Mouse (Mus musculus) myocyte (in vitro differentiated cells): ENCODE measurements at regions not wholly inside any gene's neighbourhood (a gene's known extent, or its start where the extent isn't known, plus 50 kb on each side); places are given as distances from the start of the nearest gene placed in this dataset.
A peak's percentile ranks its signal among the peaks of the same experiment; 100 is the strongest.

Experiments used
- H3K27me3 ChIP-seq: one replicate; pipeline ENCODE4 v1.6.1; 2011; ENCODE audit not compliant: control insufficient read depth, insufficient read depth, insufficient read length
- H3K36me3 ChIP-seq: one replicate; pipeline ENCODE4 v1.6.1; 2011; ENCODE audit not compliant: control insufficient read depth, insufficient read depth
- H3K4me2 ChIP-seq: one replicate; pipeline ENCODE4 v1.6.1; 2011; ENCODE audit warnings: low read depth, control low read depth
- H3K4me3 ChIP-seq: one replicate; pipeline ENCODE4 v1.5.1; 2011; ENCODE audit warnings: mild to moderate bottlenecking, control low read depth, moderate library complexity
- H3K79me2 ChIP-seq: one replicate; pipeline ENCODE4 v1.6.1; 2011; ENCODE audit not compliant: control insufficient read depth, insufficient read depth
- H3ac ChIP-seq: one replicate; pipeline ENCODE4 v1.6.1; 2011; ENCODE audit not compliant: control insufficient read depth, insufficient read length
- CEBPB ChIP-seq: IDR thresholded peaks from 2 replicates; pipeline ENCODE4 v1.6.1; 2011; ENCODE audit warnings: mild to moderate bottlenecking, moderate library complexity; ENCODE audit not compliant: poor library complexity, insufficient read depth, severe bottlenecking
- E2F4 ChIP-seq: IDR thresholded peaks from one replicate; pipeline ENCODE4 v1.6.1; 2011; ENCODE audit warnings: mild to moderate bottlenecking, control low read depth, moderate library complexity; ENCODE audit not compliant: insufficient read depth
- MAX ChIP-seq: IDR thresholded peaks from one replicate; pipeline ENCODE4 v1.6.1; 2011; ENCODE audit warnings: low read depth, mild to moderate bottlenecking, control low read depth
- MYOD1 ChIP-seq, 3 experiments: IDR thresholded peaks; one replicate each; pipeline ENCODE4 v1.6.1; 2011; ENCODE audit warnings: control low read depth in 2 of 3, low read depth in 2 of 3, mild to moderate bottlenecking in 2 of 3, moderate library complexity in 1 of 3; ENCODE audit not compliant: insufficient read length in 2 of 3, control insufficient read depth in 1 of 3
- MYOG ChIP-seq, 3 experiments: IDR thresholded peaks; one replicate each; pipeline ENCODE4 v1.6.1; 2011; ENCODE audit warnings: control low read depth in 2 of 3, low read depth in 2 of 3, mild to moderate bottlenecking in 2 of 3; ENCODE audit not compliant: insufficient read length in 2 of 3, control insufficient read depth in 1 of 3, insufficient read depth in 1 of 3
- POLR2A ChIP-seq: IDR thresholded peaks from one replicate; pipeline ENCODE4 v1.6.1; 2011; ENCODE audit warnings: low read depth, mild to moderate bottlenecking, control low read depth, moderate library complexity; ENCODE audit not compliant: insufficient read length
- POLR2AphosphoS2 ChIP-seq: IDR thresholded peaks from one replicate; pipeline ENCODE4 v1.6.1; 2011; ENCODE audit warnings: low read depth, control low read depth; ENCODE audit not compliant: insufficient read length
- REST ChIP-seq: IDR thresholded peaks from one replicate; pipeline ENCODE4 v1.6.1; 2011; ENCODE audit warnings: mild to moderate bottlenecking, control low read depth, moderate library complexity; ENCODE audit not compliant: insufficient read depth, insufficient read length
- SRF ChIP-seq: IDR thresholded peaks from one replicate; pipeline ENCODE4 v1.6.1; 2011; ENCODE audit warnings: low read depth; ENCODE audit not compliant: control insufficient read depth, insufficient read length
- TCF12 ChIP-seq: IDR thresholded peaks from one replicate; pipeline ENCODE4 v1.6.1; 2011; ENCODE audit warnings: mild to moderate bottlenecking, control low read depth; ENCODE audit not compliant: poor library complexity, insufficient read depth, severe bottlenecking
- TCF3 ChIP-seq: IDR thresholded peaks from one replicate; pipeline ENCODE4 v1.6.1; 2011; ENCODE audit warnings: low read depth, control low read depth; ENCODE audit not compliant: insufficient read length
- USF1 ChIP-seq: IDR thresholded peaks from one replicate; pipeline ENCODE4 v1.6.1; 2011; ENCODE audit warnings: low read depth, mild to moderate bottlenecking, control low read depth, moderate library complexity

DNA sequence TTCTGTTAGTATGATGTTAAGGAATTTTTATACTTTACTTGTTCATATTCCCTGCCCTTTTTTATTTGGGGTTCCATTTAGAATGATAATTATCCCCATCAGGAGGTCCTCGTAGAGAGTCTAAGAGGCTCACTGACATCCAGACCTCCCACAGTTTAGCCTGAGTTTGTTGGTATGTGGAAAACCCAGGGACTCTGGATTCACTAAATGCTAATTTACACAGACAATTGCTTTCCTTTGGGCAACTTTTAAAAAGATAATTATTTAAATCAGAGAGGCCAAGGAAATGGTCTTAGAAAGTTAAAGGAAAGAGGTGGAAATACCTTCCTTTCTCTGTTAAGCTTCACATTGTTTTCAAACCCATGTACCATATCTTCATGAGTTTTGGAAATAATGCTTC is 312.7 kb upstream of the Xrcc4 start:
- H3K27me3 ChIP-seq = no peaks in the 10 kb centered on the region
- no peak overlapping the region for H3K4me3 ChIP-seq
- H3K79me2 ChIP-seq = no peaks in the 10 kb centered on the region
- H3K4me2 ChIP-seq = no peak overlapping the region
- no peaks in the 10 kb centered on the region for H3K36me3 ChIP-seq
- no peak overlapping the region for H3ac ChIP-seq
- TF ChIP-seq SRF = no peak
- TF ChIP-seq MYOG (IDR thresholded peaks at IDR 0.05; ENCODE audit: control insufficient read depth in 1 of 3, insufficient read depth in 1 of 3, insufficient read length in 2 of 3, low read depth in 2 of 3) = no peak
- no peak for TF ChIP-seq TCF12
- TF ChIP-seq POLR2A = no peak
- no peak for TF ChIP-seq MYOD1 (IDR thresholded peaks at IDR 0.05; ENCODE audit: control insufficient read depth in 1 of 3, insufficient read length in 2 of 3, low read depth in 2 of 3)
- no peak for TF ChIP-seq TCF3
- TF ChIP-seq MAX = no peak
- TF ChIP-seq POLR2AphosphoS2 = no peak
- no peak for TF ChIP-seq USF1
- no peak for TF ChIP-seq REST
- no peak for TF ChIP-seq E2F4
- no peak for TF ChIP-seq CEBPB

DNA sequence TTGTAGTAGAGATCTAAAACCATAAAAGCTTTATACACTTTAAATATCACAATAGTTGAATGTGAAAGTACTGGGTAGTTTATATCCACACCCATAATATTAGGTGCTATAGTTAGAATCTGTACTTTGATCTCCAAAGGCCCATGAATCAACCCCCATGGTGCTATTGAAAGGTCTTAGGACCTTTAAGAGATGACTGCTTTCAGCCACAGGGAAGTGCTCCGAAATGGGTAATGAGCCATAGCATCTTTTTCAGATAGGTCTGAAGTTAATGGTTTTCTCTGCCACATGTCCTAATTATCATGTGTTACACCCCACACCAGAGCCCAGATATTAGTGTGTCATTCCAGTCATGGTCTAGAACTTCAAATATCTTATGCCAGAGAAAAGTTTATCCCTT is 312.1 kb upstream of the Xrcc4 start:
- H3K27me3 ChIP-seq = no peaks in the 10 kb centered on the region
- no peak overlapping the region for H3K4me2 ChIP-seq
- H3K4me3 ChIP-seq = no peak overlapping the region
- H3K79me2 ChIP-seq = no peaks in the 10 kb centered on the region
- H3ac ChIP-seq = no peak overlapping the region
- no peaks in the 10 kb centered on the region for H3K36me3 ChIP-seq
- no peak for TF ChIP-seq MYOD1 (IDR thresholded peaks at IDR 0.05; ENCODE audit: control insufficient read depth in 1 of 3, insufficient read length in 2 of 3, low read depth in 2 of 3)
- TF ChIP-seq MYOG (IDR thresholded peaks at IDR 0.05; ENCODE audit: control insufficient read depth in 1 of 3, insufficient read depth in 1 of 3, insufficient read length in 2 of 3, low read depth in 2 of 3) = no peak
- TF ChIP-seq TCF3 = no peak
- TF ChIP-seq MAX = no peak
- no peak for TF ChIP-seq POLR2A
- no peak for TF ChIP-seq CEBPB
- TF ChIP-seq USF1 = no peak
- TF ChIP-seq E2F4 = no peak
- no peak for TF ChIP-seq REST
- no peak for TF ChIP-seq TCF12

DNA sequence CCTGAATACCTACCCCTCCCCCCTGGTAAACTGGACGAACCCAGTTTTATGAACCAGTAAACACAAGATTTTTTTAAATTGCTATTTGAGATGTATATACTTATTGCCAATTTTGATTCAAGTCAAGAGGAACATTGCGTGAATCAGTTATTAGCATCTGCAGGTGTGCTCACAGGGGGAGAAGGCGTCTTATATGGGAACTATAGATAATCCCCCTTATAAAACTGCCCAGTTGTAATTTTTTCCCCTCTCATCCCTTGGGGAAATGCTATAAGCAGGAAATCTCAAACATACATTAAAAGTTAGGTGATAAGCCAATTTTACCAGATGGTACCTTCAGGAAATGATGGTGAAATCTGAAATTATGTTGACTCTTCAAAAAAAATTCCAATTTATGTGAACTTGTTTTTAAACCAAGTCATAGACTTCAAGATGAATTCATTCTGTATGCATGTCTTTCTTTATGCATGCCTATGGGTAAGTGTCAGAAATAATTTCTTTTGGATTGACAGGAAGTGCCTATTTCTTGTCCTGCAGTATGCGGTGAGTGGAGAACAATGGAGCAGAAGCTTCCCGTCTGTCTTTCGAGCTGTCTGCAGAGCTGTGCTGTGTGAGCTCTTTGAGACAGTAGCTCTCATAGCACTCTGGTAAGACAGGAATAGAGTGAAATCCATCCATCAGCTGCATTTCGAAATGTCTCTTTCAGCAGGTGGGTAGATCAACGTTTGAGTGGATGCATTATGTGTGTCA is 306.0 kb upstream of the Xrcc4 start:
- H3K27me3 ChIP-seq = no peaks in the 10 kb centered on the region
- no peak for TF ChIP-seq TCF3
- TF ChIP-seq REST = no peak
- no peak for TF ChIP-seq POLR2AphosphoS2
- no peak for TF ChIP-seq USF1
- no peak for TF ChIP-seq MYOG (IDR thresholded peaks at IDR 0.05; ENCODE audit: control insufficient read depth in 1 of 3, insufficient read depth in 1 of 3, insufficient read length in 2 of 3, low read depth in 2 of 3)
- TF ChIP-seq POLR2A = no peak
- no peak for TF ChIP-seq SRF
- no peak for TF ChIP-seq E2F4
- TF ChIP-seq CEBPB = no peak
- TF ChIP-seq MAX = no peak
- TF ChIP-seq MYOD1 (IDR thresholded peaks at IDR 0.05; ENCODE audit: control insufficient read depth in 1 of 3, insufficient read length in 2 of 3, low read depth in 2 of 3) = no peak
- no peaks in the 10 kb centered on the region for H3K36me3 ChIP-seq
- H3K4me3 ChIP-seq = no peak overlapping the region
- H3K4me2 ChIP-seq = no peak overlapping the region
- H3K79me2 ChIP-seq = no peaks in the 10 kb centered on the region
- no peak overlapping the region for H3ac ChIP-seq

DNA sequence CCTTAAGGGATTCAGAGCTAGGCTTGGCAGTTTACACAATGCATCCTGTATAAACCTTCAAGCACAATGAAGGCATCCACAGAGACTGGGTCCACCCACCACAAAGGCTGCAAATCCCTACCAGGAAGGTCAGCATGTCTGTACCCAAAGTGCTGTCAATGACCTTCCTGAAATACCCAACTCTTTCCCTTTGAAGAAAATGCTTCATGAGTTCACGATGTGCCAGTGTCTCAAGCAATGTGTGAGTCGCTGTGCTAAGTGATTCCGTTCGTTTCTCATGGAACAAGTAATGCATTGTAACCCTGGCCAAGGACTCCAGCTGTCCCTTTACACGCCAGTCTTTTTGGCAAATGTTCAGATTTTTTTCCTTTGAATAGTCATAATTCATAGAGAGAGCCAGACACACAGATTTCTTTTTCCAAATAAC is 305.4 kb upstream of the Xrcc4 start:
- H3K79me2 ChIP-seq = no peaks in the 10 kb centered on the region
- H3K36me3 ChIP-seq = no peaks in the 10 kb centered on the region
- no peak overlapping the region for H3ac ChIP-seq
- TF ChIP-seq TCF3 (no peak), TCF12 (peak; percentile 0), USF1 (no peak), REST (no peak), MYOD1 (IDR thresholded peaks at IDR 0.05; ENCODE audit: control insufficient read depth in 1 of 3, insufficient read length in 2 of 3, low read depth in 2 of 3) (no peak), POLR2AphosphoS2 (no peak), MAX (no peak), POLR2A (no peak)
- no peak overlapping the region for H3K4me2 ChIP-seq
- no peak overlapping the region for H3K4me3 ChIP-seq
- H3K27me3 ChIP-seq = no peaks in the 10 kb centered on the region

DNA sequence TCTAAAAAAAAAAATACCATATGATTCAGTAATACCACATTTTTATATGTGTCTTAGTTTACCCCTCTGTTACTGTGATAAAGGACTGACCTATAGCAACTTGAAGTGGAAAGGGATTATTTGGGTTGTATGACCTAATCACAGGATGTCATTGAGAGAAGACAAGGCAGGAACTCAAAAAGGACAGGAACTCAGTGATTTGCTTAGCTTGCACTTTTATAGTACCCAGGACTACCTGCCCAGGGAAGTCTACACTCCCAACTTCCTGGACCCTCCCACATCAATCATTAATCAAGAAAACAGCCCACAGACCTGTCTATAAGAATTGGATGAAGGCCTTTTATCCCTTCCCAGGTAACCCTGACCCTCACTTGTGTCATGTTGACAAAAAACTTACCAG is 303.0 kb upstream of the Xrcc4 start:
- no peak overlapping the region for H3K4me3 ChIP-seq
- H3K4me2 ChIP-seq = no peak overlapping the region
- no peak overlapping the region for H3ac ChIP-seq
- no peak for TF ChIP-seq SRF
- TF ChIP-seq MYOG (IDR thresholded peaks at IDR 0.05; ENCODE audit: control insufficient read depth in 1 of 3, insufficient read depth in 1 of 3, insufficient read length in 2 of 3, low read depth in 2 of 3) = no peak
- TF ChIP-seq POLR2A = no peak
- TF ChIP-seq E2F4 = no peak
- TF ChIP-seq TCF12 = no peak
- no peak for TF ChIP-seq MYOD1 (IDR thresholded peaks at IDR 0.05; ENCODE audit: control insufficient read depth in 1 of 3, insufficient read length in 2 of 3, low read depth in 2 of 3)
- no peak for TF ChIP-seq USF1
- no peak for TF ChIP-seq CEBPB
- no peak for TF ChIP-seq MAX
- H3K36me3 ChIP-seq = no peaks in the 10 kb centered on the region
- H3K27me3 ChIP-seq = no peaks in the 10 kb centered on the region
- no peaks in the 10 kb centered on the region for H3K79me2 ChIP-seq
